Mouse (Mus musculus) heart, adult 11 months (tissue): ENCODE measurements around the gene Wbp2.

Source experiments
- DNase-seq: peaks from one replicate; pipeline ENCODE4 v3.0.0; 2022

Gene Wbp2

DNA sequence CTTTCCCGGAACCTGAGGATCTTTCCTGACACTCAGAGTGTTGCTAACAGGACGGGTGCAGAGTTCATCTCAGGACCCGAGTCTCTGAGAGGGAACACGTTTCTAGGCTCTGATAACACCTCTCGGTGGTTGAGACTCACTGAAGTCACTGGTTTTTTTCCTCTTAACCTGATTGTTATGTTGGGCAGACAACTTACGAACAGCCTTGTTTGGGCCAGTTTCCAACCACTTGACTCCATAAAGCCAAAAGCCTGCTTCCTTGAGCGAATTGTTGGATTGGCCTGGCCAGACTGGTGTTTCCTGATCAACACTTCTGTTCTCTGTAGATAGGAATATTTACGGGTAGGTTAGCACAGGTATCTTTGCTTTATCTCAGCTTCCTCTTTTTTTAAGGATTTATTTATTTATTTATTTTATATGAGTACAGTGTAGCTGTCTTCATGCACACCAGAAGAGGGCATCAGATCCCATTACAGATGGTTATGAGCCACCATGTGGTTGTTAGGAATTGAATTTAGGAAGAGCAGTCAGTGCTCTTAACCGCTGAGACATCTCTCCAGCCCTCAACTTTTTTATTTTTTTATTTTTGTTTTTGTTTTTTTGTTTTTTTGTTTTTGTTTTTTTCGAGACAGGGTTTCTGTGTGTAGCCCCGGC is 2.1 kb upstream of the Wbp2 start:
- DNase-seq = peak; percentile 96

DNA sequence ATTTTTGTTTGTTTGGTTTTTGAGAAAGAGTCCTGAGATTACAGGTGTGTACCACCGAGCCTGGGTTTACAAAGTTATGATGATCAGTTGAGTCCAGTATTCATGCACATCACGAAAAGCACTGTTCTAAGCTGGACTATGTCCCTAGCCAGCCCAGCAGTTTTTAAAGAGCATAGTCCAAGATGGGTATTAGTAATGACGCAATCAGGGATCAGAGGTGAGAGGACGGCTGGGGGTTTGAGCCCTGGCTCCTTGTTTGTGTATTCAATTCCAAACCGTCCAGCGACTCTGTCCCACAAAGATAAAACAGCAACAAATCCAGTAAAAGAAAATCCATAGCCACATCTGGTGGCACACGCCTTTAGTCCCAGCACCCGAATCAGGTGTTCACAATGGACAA is 1.4 kb upstream of the Wbp2 start:
- DNase-seq = no peak

GRCm38 (mm10) chr11:116087194-116088130 is 667 bp upstream of the Wbp2 start:
- DNase-seq = peak; percentile 99

GRCm38 (mm10) chr11:116084166-116084565 is 2.6 kb downstream of the Wbp2 start:
- no peak for DNase-seq

- peak; percentile 92 for DNase-seq
Measured at GRCm38 (mm10) chr11:116083096-116083672, 3.6 kb downstream of the Wbp2 start.

DNA sequence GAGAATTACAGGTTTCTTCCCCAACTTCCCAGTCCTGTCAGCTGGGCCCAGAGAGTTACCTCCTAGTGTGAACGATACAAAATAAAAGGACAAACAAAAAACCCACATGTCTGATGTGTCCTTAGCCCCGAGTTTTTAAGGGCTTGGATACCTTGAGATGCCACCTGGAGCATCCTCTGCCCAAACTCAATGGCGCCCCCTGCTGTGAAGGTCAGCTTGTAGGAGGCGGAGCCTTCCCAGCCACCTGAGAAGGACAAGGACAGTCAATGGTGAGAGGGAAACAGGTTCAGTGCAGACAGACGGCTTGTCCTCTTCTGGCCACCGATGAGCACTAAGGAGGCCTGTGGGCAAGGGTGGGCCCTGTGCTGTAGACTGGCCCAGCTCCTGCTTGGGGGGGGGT is 5.7 kb downstream of the Wbp2 start:
- DNase-seq = no peak

DNA sequence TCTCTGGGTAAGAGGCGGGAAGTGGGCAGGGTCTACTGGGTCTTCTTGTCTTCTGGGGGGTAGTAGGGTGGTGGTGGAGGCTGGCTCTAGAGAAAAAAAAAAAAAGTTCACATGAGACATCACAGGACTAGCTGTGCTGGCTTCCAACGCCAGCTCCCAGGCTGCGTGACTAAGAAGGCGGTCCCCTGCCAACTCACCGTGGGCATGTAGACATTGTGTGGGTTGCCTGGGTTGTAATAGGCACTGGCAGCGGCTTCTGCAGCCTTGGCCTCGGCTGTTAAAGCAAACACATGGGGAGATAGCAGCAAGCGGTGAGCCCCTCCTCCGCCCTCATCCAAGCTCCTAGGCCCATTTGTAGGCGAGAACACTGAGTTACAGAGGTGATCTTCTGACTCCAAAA is 7.3 kb downstream of the Wbp2 start:
- no peak for DNase-seq

GRCm38 (mm10) chr11:116078676-116079320 is 8.0 kb downstream of the Wbp2 start:
- DNase-seq = no peak

- DNase-seq = peak; percentile 97
Measured at GRCm38 (mm10) chr11:116078221-116078620, 8.6 kb downstream of the Wbp2 start.

DNA sequence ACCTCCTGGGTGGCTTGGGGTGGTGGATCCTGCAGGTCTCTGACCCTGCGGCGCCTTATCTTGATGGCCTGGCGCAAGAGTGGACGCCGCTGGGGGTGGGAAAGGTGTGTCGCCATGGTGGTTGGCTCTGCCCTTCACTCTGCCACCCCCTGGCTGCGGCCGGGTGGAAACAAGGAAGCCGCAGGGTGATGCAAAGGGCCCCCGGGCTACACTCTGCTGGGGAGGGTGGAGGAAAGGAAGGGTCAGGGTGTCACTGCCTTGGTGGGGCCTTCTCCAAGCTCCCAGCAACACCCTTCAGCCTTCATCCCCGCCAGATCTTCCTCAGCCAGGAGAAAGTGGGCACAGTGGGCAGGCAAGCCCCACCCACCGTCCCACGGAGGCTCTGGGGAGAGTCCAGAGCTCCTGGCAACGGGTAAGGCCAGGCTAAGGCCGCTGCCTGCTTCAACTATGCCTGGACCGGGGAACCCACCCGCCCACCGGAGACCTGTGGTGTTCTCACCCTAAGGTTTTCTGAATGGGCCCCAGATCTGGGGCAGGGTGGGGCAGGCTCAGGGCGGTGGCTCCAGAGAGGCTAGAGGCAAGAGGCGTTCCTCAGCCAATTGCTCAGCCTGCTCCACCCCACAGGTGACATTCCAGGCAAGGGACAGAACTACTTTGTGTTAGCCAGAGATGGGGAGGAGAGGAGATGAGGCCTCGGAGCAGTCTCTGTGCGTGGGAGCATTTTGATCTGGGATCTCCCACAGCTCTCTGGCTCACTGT is 9.2 kb downstream of the Wbp2 start, which contains the start of gene Unc13d:
TSS of gene Unc13d (minus strand) at position 516 of the 759 bp plus-strand sequence.
- DNase-seq = peak; percentile 97

- DNase-seq = no peak
Measured at GRCm38 (mm10) chr11:116076836-116077235, 10.0 kb downstream of the Wbp2 start.

GRCm38 (mm10) chr11:116076266-116076540 is 10.6 kb downstream of the Wbp2 start:
- DNase-seq = no peak

DNA sequence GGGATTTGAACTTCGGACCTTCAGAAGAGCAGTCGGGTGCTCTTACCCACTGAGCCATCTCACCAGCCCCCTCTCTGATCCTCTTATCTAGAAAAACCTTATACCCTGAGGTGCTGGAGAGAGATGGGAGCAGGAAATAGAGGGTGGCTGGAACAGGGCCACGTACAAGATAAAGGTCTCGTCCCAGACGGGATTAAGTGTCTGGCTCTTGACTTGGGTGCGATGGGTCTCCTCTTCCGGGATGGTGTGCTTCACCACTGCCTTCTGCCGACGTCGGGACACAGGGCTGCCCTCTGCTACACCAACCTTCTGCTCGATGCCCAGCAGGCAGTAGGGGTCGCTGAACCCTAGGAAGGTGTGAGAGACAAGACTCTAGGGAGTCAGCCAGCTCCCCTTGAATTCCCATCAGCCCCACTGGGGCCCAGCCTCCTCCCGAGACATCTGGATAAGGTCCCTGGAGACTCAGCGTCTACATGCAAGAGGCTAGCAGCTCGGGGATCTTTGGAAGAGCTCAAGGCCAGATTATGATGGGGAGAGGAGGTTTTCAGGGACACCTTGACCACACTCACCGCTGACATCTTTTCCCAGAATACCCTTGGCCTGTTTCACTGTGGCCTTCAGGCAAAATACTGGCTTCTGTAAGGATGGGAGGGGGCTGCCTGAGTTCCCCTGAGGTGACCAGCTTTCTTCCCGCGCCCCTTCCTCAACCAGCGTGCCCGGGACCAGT is 11.1 kb downstream of the Wbp2 start:
- DNase-seq = no peak

DNA sequence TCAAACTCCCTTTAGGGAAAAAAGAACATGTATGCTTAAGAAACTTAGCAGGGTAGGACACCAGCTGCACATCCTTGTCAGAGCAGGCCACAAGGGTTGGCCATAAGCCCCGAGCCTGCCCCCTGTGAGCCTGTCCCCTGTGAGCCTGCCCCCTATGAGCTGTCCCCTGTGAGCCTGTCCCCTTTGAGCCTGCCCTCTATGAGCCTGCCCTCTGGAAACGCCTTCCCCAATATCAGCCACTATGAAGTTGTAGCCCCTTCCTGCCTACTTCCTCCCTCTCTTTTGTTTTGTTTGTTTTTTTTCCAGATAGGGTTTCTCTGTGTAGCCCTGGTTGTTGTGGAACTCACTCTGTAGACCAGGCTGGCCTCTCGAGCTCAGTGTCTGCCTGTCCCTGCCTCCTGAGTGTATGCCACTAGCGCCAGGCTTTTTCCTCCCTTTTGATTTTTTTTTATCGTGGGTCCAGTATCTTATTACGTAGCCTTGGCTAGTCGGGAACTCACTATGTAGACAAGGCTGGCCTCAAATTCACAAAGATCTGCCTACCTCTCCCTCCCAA is 12.3 kb downstream of the Wbp2 start:
- DNase-seq = no peak

DNA sequence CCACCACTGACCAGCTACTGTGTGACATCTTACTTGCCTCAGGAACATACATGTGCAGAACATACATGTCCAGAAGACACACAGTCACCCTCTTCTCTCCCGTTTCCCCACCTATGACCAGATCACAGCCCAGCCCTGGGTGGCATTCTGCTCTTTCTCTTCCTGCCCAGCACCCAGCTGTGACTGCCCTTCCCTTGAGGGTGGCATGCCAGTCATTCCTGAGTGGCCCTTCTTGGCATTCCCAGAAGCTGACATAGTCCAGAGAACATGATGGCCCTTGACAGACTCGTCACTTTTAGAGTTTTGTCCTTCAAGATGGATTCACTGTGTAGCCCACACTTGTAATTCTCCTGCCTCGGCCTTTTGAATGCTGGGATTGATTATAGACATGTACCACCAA is 14.2 kb downstream of the Wbp2 start:
- DNase-seq = no peak

DNA sequence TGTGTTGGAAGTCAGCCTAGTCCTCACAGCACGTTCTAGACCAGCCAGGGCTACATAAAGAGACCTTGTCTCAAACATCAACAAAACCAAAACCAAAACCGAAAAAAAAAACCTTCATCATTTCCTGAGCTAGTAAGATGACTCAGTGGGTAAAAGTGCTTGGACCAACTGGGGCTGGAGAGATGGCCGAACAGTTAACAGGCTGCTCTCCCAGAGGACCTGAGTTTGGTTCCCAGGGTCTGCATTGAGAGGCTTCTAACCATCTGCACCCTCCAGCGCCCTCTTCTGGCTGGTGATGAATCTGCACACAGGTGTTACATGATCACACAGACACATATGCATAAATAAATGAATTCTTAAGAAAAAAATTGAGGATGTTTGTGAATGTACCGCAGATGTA is 15.3 kb downstream of the Wbp2 start:
- DNase-seq = no peak

DNA sequence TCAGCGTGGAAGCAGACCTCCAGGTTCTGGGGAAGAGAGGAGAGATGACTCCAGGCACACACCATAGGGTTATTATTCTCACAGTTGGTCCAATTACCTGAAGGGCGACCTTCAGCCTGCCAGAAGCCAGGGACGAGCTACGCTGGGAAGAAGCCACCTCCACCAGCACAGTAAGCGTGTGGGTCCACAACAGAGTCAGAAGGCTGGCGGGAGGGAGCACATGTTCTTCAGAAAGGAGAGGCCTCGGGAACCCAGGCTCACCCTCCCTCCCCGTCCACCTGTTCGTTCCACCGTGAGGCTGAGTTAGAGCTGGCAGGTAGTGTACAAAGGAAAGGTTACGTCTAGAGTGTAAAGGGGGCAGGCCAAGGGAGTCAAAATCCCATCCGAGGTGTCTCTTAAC is 21.4 kb downstream of the Wbp2 start:
- no peak for DNase-seq

DNA sequence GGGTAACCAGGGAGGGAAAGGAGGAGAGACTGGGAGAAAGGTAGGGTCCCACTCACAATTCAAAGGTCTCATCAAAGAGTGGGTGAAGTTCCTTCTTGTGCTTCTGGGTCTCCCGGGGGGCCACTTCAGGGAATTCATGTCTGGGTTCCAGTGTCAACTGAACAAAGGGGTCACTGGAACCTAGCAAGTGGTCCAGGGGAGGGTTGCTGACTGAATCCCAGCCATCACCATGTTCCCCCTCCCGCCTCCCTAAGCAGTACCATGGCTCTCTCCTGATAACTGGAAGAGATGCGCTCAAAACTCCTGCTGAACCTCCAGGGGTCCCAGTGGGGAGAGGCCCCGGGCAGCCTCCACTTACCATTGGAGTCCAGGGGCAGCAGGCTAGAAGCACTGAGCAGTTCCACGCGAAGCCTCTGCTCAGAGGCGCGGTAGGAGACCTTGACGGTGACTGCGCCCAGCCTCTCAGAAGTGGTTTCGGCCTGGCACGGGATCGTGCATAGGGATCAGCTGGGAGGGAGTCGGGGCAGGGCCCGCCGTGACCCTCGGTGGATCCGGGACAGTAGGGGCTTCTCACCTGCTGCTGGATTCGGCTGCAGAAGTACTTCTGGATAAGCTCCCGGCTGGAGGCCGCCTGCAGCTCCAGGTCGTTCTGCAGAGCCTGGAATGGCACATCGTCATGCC is 22.5 kb downstream of the Wbp2 start:
- no peak for DNase-seq

GRCm38 (mm10) chr11:116063562-116063961 is 23.2 kb downstream of the Wbp2 start:
- DNase-seq = no peak

GRCm38 (mm10) chr11:116062521-116062920 is 24.3 kb downstream of the Wbp2 start:
- DNase-seq = no peak
